ENCODE assay signal across 12 mouse cellular contexts in genomic region chr10:97478259-97478658, GRCm38 (mm10). TPM values are rescaled to one million over a fixed set of nuclear protein-coding genes. Genes with fewer than 3 reads are reported as not detected.
DNase-seq lines count a peak whose midpoint lies in the region; ATAC-seq and TF ChIP-seq lines count a peak whose summit lies in the region.
"Had no signal": no experiment of that assay in that cellular context is flagged by ENCODE, and none has a peak within 500 bp of the region (broad histone marks: within the 10 kb centered on the region; RNA-seq: fewer than 3 reads in every experiment).

No protein-coding gene starts in this region.

- no peaks in the 10 kb centered on the region; a peak in 1 of 4 replicates for H3K4me1 ChIP-seq in heart, embryonic 14.5 days (ENCODE audit: control insufficient read depth in 2 of 2, insufficient read depth in 2 of 2, low read length in 2 of 2)
- 0 out of 2 replicates have a peak, but pooled peaks cover 5% of the 10 kb centered on the region for H3K4me1 ChIP-seq in lung, embryonic 14.5 days (ENCODE audit: insufficient read depth)
- H3K4me1 ChIP-seq in intestine, embryonic 15.5 days (replicated peaks) = 0 out of 2 replicates have a peak, but pooled peaks cover 8% of the 10 kb centered on the region
- no peaks in the 10 kb centered on the region for H3K4me1 ChIP-seq in stomach, postnatal 0 days (replicated peaks; ENCODE audit: control insufficient read depth, insufficient read depth)

- H3K9me3 ChIP-seq in heart, embryonic 14.5 days (ENCODE audit: control insufficient read depth, low read length) = no peaks in the 10 kb centered on the region
- no peaks in the 10 kb centered on the region for H3K9me3 ChIP-seq in lung, embryonic 14.5 days (ENCODE audit: low read depth, low read length)
- H3K9me3 ChIP-seq in intestine, embryonic 15.5 days = no peaks in the 10 kb centered on the region
- no peaks in the 10 kb centered on the region for H3K9me3 ChIP-seq in stomach, postnatal 0 days (ENCODE audit: control insufficient read depth, low read length)
- H3K9me3 ChIP-seq: midbrain, embryonic 13.5 days; neural tube, embryonic 12.5 days had no signal

- TF ChIP-seq EP300 in stomach, postnatal 0 days (optimal IDR thresholded peaks at IDR 0.05) = no peak

- H3K36me3 ChIP-seq in heart, embryonic 14.5 days (ENCODE audit: control insufficient read depth, insufficient read depth, low read length) = no peaks in the 10 kb centered on the region
- H3K36me3 ChIP-seq in lung, embryonic 14.5 days (ENCODE audit: insufficient read depth) = no peaks in the 10 kb centered on the region
- no peaks in the 10 kb centered on the region for H3K36me3 ChIP-seq in intestine, embryonic 15.5 days
- no peaks in the 10 kb centered on the region for H3K36me3 ChIP-seq in stomach, postnatal 0 days (ENCODE audit: control insufficient read depth, insufficient read depth, low read length)
- H3K36me3 ChIP-seq: midbrain, embryonic 13.5 days; neural tube, embryonic 12.5 days had no signal

- H3K27me3 ChIP-seq in heart, embryonic 14.5 days (ENCODE audit: control insufficient read depth, insufficient read depth, low read length) = no peaks in the 10 kb centered on the region
- no peaks in the 10 kb centered on the region for H3K27me3 ChIP-seq in lung, embryonic 14.5 days (ENCODE audit: insufficient read depth, low read length)
- H3K27me3 ChIP-seq in intestine, embryonic 15.5 days (replicated peaks) = no peaks in the 10 kb centered on the region
- H3K27me3 ChIP-seq in stomach, postnatal 0 days (ENCODE audit: control insufficient read depth, insufficient read depth, low read length) = no peaks in the 10 kb centered on the region
- H3K27me3 ChIP-seq: midbrain, embryonic 13.5 days; neural tube, embryonic 12.5 days had no signal

- no peak for TF ChIP-seq CTCF in lung, embryonic 14.5 days (IDR thresholded peaks at IDR 0.05; ENCODE audit: low read depth)
- no peak for TF ChIP-seq CTCF in stomach, postnatal 0 days (IDR thresholded peaks at IDR 0.05; ENCODE audit: low read depth)

- no peak for ATAC-seq in heart, embryonic 14.5 days (ENCODE audit: insufficient number of reproducible peaks, insufficient read depth, low FRiP score, low read depth)
- ATAC-seq in lung, embryonic 14.5 days (ENCODE audit: insufficient read depth) = no peak
- ATAC-seq in intestine, embryonic 15.5 days = no peak
- ATAC-seq in stomach, postnatal 0 days (ENCODE audit: low FRiP score, low TSS enrichment) = no peak
- ATAC-seq: midbrain, embryonic 13.5 days had no signal

- H3K4me2 ChIP-seq in heart, embryonic 14.5 days (ENCODE audit: low read length) = no peak overlapping the region
- no peak overlapping the region for H3K4me2 ChIP-seq in lung, embryonic 14.5 days
- no peak overlapping the region for H3K4me2 ChIP-seq in intestine, embryonic 15.5 days (replicated peaks)
- 0 out of 2 replicates have a peak overlapping the region, but pooled peaks have one; percentile 23 for H3K4me2 ChIP-seq in stomach, postnatal 0 days (replicated peaks; ENCODE audit: low read depth)
- H3K4me2 ChIP-seq: hindbrain, embryonic 14.5 days; midbrain, embryonic 13.5 days; neural tube, embryonic 12.5 days had no signal

- DNase-seq in heart, adult 8-10 months (ENCODE audit: low spot score) = no peak
- peak; percentile 48 for DNase-seq in lung, embryonic 14.5 days
- no peak for DNase-seq in lung, postnatal 25 days (ENCODE audit: low spot score)
- no peak for DNase-seq in stomach, postnatal 0 days (ENCODE audit: low spot score)
- DNase-seq in gastrocnemius, adult 8-10 months (ENCODE audit: low spot score in 2 of 2) = no peak
- DNase-seq in layer of hippocampus, adult 8-10 months (ENCODE audit: low spot score in 2 of 2) = no peak
- DNase-seq: lung, postnatal 10 days had no signal

- H3K4me3 ChIP-seq in heart, embryonic 14.5 days (ENCODE audit: control insufficient read depth in 1 of 2, insufficient read depth in 1 of 2, low read depth in 1 of 2, low read length in 2 of 2) = no peak overlapping the region
- no peak overlapping the region for H3K4me3 ChIP-seq in lung, embryonic 14.5 days (ENCODE audit: low read depth, low read length)
- H3K4me3 ChIP-seq in intestine, embryonic 15.5 days (replicated peaks) = no peak overlapping the region
- H3K4me3 ChIP-seq in stomach, postnatal 0 days (ENCODE audit: low read depth, low read length) = no peak overlapping the region
- H3K4me3 ChIP-seq: midbrain, embryonic 13.5 days; neural tube, embryonic 12.5 days had no signal

- H3K9ac ChIP-seq in heart, embryonic 14.5 days (ENCODE audit: low read length) = 0 out of 2 replicates have a peak overlapping the region, but pooled peaks have one; percentile 11
- no peak overlapping the region for H3K9ac ChIP-seq in lung, embryonic 14.5 days
- H3K9ac ChIP-seq in intestine, embryonic 15.5 days = no peak overlapping the region
- H3K9ac ChIP-seq in stomach, postnatal 0 days (ENCODE audit: low read length) = no peak overlapping the region
- H3K9ac ChIP-seq: hindbrain, embryonic 14.5 days; midbrain, embryonic 13.5 days; neural tube, embryonic 12.5 days had no signal

- peak overlapping the region; percentile 20 to 49 for H3K27ac ChIP-seq in heart, embryonic 14.5 days (replicated peaks in 1 of 2; ENCODE audit: control insufficient read depth in 1 of 2, insufficient read depth in 1 of 2, low read depth in 2 of 2, low read length in 2 of 2)
- H3K27ac ChIP-seq in lung, embryonic 14.5 days (ENCODE audit: low read depth) = peak overlapping the region; percentile 58
- H3K27ac ChIP-seq in intestine, embryonic 15.5 days = peak overlapping the region; percentile 62
- H3K27ac ChIP-seq in stomach, postnatal 0 days (replicated peaks) = peak overlapping the region; percentile 64
- H3K27ac ChIP-seq: hindbrain, embryonic 14.5 days; midbrain, embryonic 13.5 days; neural tube, embryonic 12.5 days had no signal

- 70% methylated on average over 3 of the region's 3 CpGs for WGBS in heart, embryonic 14.5 days
- 37% methylated on average over 3 of the region's 3 CpGs for WGBS in lung, embryonic 14.5 days
- WGBS in intestine, embryonic 15.5 days = 60% methylated on average over 3 of the region's 3 CpGs
- WGBS in stomach, postnatal 0 days = 41% methylated on average over 3 of the region's 3 CpGs

RNA-seq across cellular contexts. Expression of gene Dcn, which starts 1.1 kb away (rescaled TPM):
- polyA plus RNA-seq in heart, embryonic 14.5 days (2014; fragmentation: Nextera tagmentation; extraction: Ambion mirVana) = 255 and 294 TPM in 2 replicates
- 100 to 1,000 TPM; 297 to 374 (median 343) TPM for total RNA-seq in heart, adult 8-10 months (2022)
- 117 and 150 TPM in 2 replicates for polyA plus RNA-seq in lung, embryonic 14.5 days (2014; fragmentation: Nextera tagmentation; extraction: Ambion mirVana)
- polyA plus RNA-seq in intestine, embryonic 15.5 days (2015; fragmentation: Nextera tagmentation; extraction: Ambion mirVana) = 413 and 497 TPM in 2 replicates
- 589 and 601 TPM in 2 replicates for polyA plus RNA-seq in stomach, postnatal 0 days (2015; fragmentation: Nextera tagmentation; extraction: Ambion mirVana)
- 100 to 1,000 TPM; 137 to 325 (median 228) TPM for total RNA-seq in gastrocnemius, adult 8-10 months (2022)
- 10 to 100 TPM; 60.2 to 71.0 (median 66.0) TPM for total RNA-seq in layer of hippocampus, adult 8-10 months (2022)
